Mouse (Mus musculus) lung, embryonic 14.5 days (tissue): ENCODE data around the gene Haghl. TPM values are rescaled to one million over a fixed set of nuclear protein-coding genes. Genes with fewer than 3 reads are reported as not detected.

ENCODE experiments used
- ATAC-seq: fragments of 200-750 bp; cut with Nextera tagmentation; 2 replicates; pipeline ENCODE4 v1.8.0; 2017; ENCODE audit warnings: mild to moderate bottlenecking, moderate TSS enrichment, moderate library complexity; ENCODE audit not compliant: insufficient read depth
- DNase-seq: peaks from one replicate; pipeline ENCODE4 v3.0.0-alpha.2; 2015
- H3K27ac ChIP-seq: fragments of 300-500 bp; sonication (generic); 2 replicates; pipeline ENCODE4 v1.5.1; 2014; ENCODE audit warnings: low read depth, mild to moderate bottlenecking, moderate library complexity
- H3K27me3 ChIP-seq: fragments of 300-500 bp; sonication (generic); 2 replicates; pipeline ENCODE4 v1.6.1; 2014; ENCODE audit warnings: low read length, control low read depth; ENCODE audit not compliant: insufficient read depth
- H3K36me3 ChIP-seq: fragments of 300-500 bp; sonication (generic); 2 replicates; pipeline ENCODE4 v1.6.1; 2014; ENCODE audit warnings: control low read depth; ENCODE audit not compliant: insufficient read depth
- H3K4me1 ChIP-seq: fragments of 300-500 bp; sonication (generic); 2 replicates; pipeline ENCODE4 v1.6.1; 2014; ENCODE audit warnings: antibody characterized with exemption, control low read depth; ENCODE audit not compliant: insufficient read depth
- H3K4me2 ChIP-seq: fragments of 300-500 bp; sonication (generic); 2 replicates; pipeline ENCODE4 v1.6.1; 2014; ENCODE audit warnings: mild to moderate bottlenecking
- H3K4me3 ChIP-seq: fragments of 300-500 bp; sonication (generic); 2 replicates; pipeline ENCODE4 v1.5.1; 2014; ENCODE audit warnings: low read depth, low read length
- H3K9ac ChIP-seq: fragments of 300-500 bp; sonication (generic); 2 replicates; pipeline ENCODE4 v1.6.1; 2014
- H3K9me3 ChIP-seq: fragments of 300-500 bp; sonication (generic); 2 replicates; pipeline ENCODE4 v1.6.1; 2016; ENCODE audit warnings: low read depth, low read length, control low read depth
- CTCF ChIP-seq: IDR thresholded peaks from 2 replicates; pipeline ENCODE4 v1.5.1; 2016; ENCODE audit warnings: antibody characterized with exemption, low read depth
- WGBS: fragments of 180-500 bp; shearing (Covaris S2); extraction: QIAGEN DNeasy Blood & Tissue Kit; methylation state at CpG from one replicate; pipeline ENCODE4 v1.1.7; 2014; 5-methylcytosine and 5-hydroxymethylcytosine counted together
- polyA plus RNA-seq: library from polyadenylated mRNA; unstranded; fragments of >200 nt; fragmentation: Nextera tagmentation; extraction: Ambion mirVana; gene quantifications from 2 replicates; pipeline ENCODE4 v1.2.1, GENCODE M21; 2014

The Haghl gene
- polyA plus RNA-seq, 1 experiment from 2014 or later, result 55.1 TPM

GRCm38 (mm10) chr17:25806507-25806906 lies 21.0 kb upstream of the Haghl start:
- no peak for TF ChIP-seq CTCF
- ATAC-seq, result no peak
- H3K27me3 ChIP-seq, result peaks cover 31% of the 10 kb centered on the region
- H3K27ac ChIP-seq, result no peak overlapping the region
- no peak overlapping the region for H3K4me2 ChIP-seq
- H3K36me3 ChIP-seq, result no peaks in the 10 kb centered on the region
- no peak overlapping the region for H3K9ac ChIP-seq
- no peak overlapping the region for H3K4me3 ChIP-seq
- WGBS, result 79% methylated on average over 4 of the region's 4 CpGs
- no peaks in the 10 kb centered on the region for H3K4me1 ChIP-seq
- no peaks in the 10 kb centered on the region for H3K9me3 ChIP-seq
- no peak for DNase-seq

- Histone ChIP-seq H3K4me3 (no peak overlapping the region), H3K36me3 (no peaks in the 10 kb centered on the region), H3K27me3 (no peaks in the 10 kb centered on the region; the same call in 1 of the 2 replicates), H3K9ac (no peak overlapping the region), H3K9me3 (no peaks in the 10 kb centered on the region), H3K27ac (no peak overlapping the region), H3K4me1 (no peaks in the 10 kb centered on the region), H3K4me2 (no peak overlapping the region)
- 8% methylated on average over 10 of the region's 10 CpGs for WGBS
- TF ChIP-seq CTCF, result no peak
- ATAC-seq (peak; percentile 48; the same call in 1 of the 2 replicates), DNase-seq (peak; percentile 28)
Measured at GRCm38 (mm10) chr17:25802825-25803517, 17.5 kb upstream of the Haghl start.

GRCm38 (mm10) chr17:25801029-25801428 lies 15.6 kb upstream of the Haghl start:
- ATAC-seq (no peak), DNase-seq (peak; percentile 91)
- Histone ChIP-seq H3K27ac (no peak overlapping the region), H3K27me3 (no peaks in the 10 kb centered on the region), H3K9ac (no peak overlapping the region), H3K9me3 (no peaks in the 10 kb centered on the region), H3K36me3 (no peaks in the 10 kb centered on the region), H3K4me2 (no peak overlapping the region), H3K4me3 (no peak overlapping the region), H3K4me1 (peaks cover under 1% of the 10 kb centered on the region; the same call in 1 of the 2 replicates)
- peak; percentile 84 for TF ChIP-seq CTCF
- 6% methylated on average over 6 of the region's 6 CpGs for WGBS

- 0 out of 2 replicates have a peak, but pooled peaks cover 10% of the 10 kb centered on the region for H3K36me3 ChIP-seq
- peak within 1 kb of the TSS; percentile 64; the same call in 1 of the 2 replicates for H3K27ac ChIP-seq
- peak within 1 kb of the TSS; percentile 61 for H3K4me3 ChIP-seq
- peak; percentile 78 for ATAC-seq
- TF ChIP-seq CTCF, result no peak
- peak within 1 kb of the TSS; percentile 52 for H3K9ac ChIP-seq
- H3K27me3 ChIP-seq, result no peaks in the 10 kb centered on the region
- under 1% methylated on average over 35 of the region's 35 CpGs for WGBS
- H3K4me1 ChIP-seq, result peaks cover 14% of the 10 kb centered on the region
- DNase-seq, result peak; percentile 94
- H3K4me2 ChIP-seq, result peak within 1 kb of the TSS; percentile 98
- H3K9me3 ChIP-seq, result no peaks in the 10 kb centered on the region
Measured at GRCm38 (mm10) chr17:25796951-25797369, 11.5 kb upstream of the Haghl start, which contains the start of gene Metrn. Gene Metrn (minus strand): TSS chr17:25797136.

- Histone ChIP-seq H3K9me3 (no peaks in the 10 kb centered on the region), H3K9ac (peak overlapping the region; percentile 52), H3K27ac (peak overlapping the region; percentile 64; the same call in 1 of the 2 replicates), H3K4me3 (peak overlapping the region; percentile 61), H3K36me3 (0 out of 2 replicates have a peak, but pooled peaks cover 10% of the 10 kb centered on the region), H3K27me3 (no peaks in the 10 kb centered on the region), H3K4me1 (peaks cover 14% of the 10 kb centered on the region), H3K4me2 (peak overlapping the region; percentile 98)
- DNase-seq (no peak), ATAC-seq (peak; percentile 3; the same call in 1 of the 2 replicates)
- TF ChIP-seq CTCF, result no peak
- WGBS, result under 1% methylated on average over 37 of the region's 37 CpGs
Measured at GRCm38 (mm10) chr17:25796211-25796771, 10.8 kb upstream of the Haghl start.

- peak within 1 kb of the TSS; percentile 98 for H3K4me2 ChIP-seq
- no peaks in the 10 kb centered on the region for H3K27me3 ChIP-seq
- peak within 1 kb of the TSS; percentile 64; the same call in 1 of the 2 replicates for H3K27ac ChIP-seq
- WGBS, result 20% methylated on average over 6 of the region's 6 CpGs
- H3K9me3 ChIP-seq, result no peaks in the 10 kb centered on the region
- H3K4me1 ChIP-seq, result peaks cover 14% of the 10 kb centered on the region
- H3K9ac ChIP-seq, result peak within 1 kb of the TSS; percentile 52
- no peak for TF ChIP-seq CTCF
- H3K4me3 ChIP-seq, result peak within 1 kb of the TSS; percentile 61
- peak; percentile 38 for DNase-seq
- no peak for ATAC-seq
- H3K36me3 ChIP-seq, result 0 out of 2 replicates have a peak, but pooled peaks cover 10% of the 10 kb centered on the region
Measured at GRCm38 (mm10) chr17:25795609-25796092, 10.2 kb upstream of the Haghl start, which contains the start of gene AC134908.4. Gene AC134908.4 (minus strand): TSS chr17:25795659.

- H3K4me1 ChIP-seq, result peaks cover 14% of the 10 kb centered on the region
- WGBS, result 84% methylated on average over 17 of the region's 17 CpGs
Measured at GRCm38 (mm10) chr17:25794998-25795397, 9.5 kb upstream of the Haghl start.

More at GRCm38 (mm10) chr17:25794998-25795397, 9.5 kb upstream of the Haghl start:
- Histone ChIP-seq H3K27ac (no peak overlapping the region), H3K9me3 (no peaks in the 10 kb centered on the region), H3K4me2 (peak overlapping the region; percentile 98), H3K9ac (no peak overlapping the region), H3K4me3 (peak overlapping the region; percentile 61), H3K36me3 (0 out of 2 replicates have a peak, but pooled peaks cover 10% of the 10 kb centered on the region), H3K27me3 (no peaks in the 10 kb centered on the region)
- ATAC-seq (no peak), DNase-seq (no peak)
- no peak for TF ChIP-seq CTCF
